Mouse (Mus musculus): ENCODE measurements around the gene Gaa.
"Not testable (repeated sequence)": the region's sequence is repeated elsewhere in the genome, so short reads cannot be mapped to it uniquely, and the experiment has no call there.

Gaa gene

GRCm38 (mm10) chr11:119267768-119268556 lies at the start of gene Gaa:
Gene Gaa, plus strand, starts transcription at chr11:119267887.
- DNase-seq = peak; percentile 92 to 95

- DNase-seq = peak; percentile 93
Observed at GRCm38 (mm10) chr11:119219816-119220465, 47.7 kb upstream of the Gaa start.

GRCm38 (mm10) chr11:119221812-119222510 lies 45.7 kb upstream of the Gaa start:
- no peak for DNase-seq

GRCm38 (mm10) chr11:119223124-119223890 lies 44.4 kb upstream of the Gaa start:
- DNase-seq = no peak

- DNase-seq = no peak
Observed at GRCm38 (mm10) chr11:119224926-119225325, 42.8 kb upstream of the Gaa start.

- no peak for DNase-seq
Observed at GRCm38 (mm10) chr11:119225634-119226033, 42.1 kb upstream of the Gaa start.

GRCm38 (mm10) chr11:119227591-119227990 lies 40.1 kb upstream of the Gaa start:
- DNase-seq = no peak

GRCm38 (mm10) chr11:119228091-119228781 lies 39.5 kb upstream of the Gaa start, which contains the start of the genes Tbc1d16 and Ccdc40:
Gene Tbc1d16, minus strand, starts transcription at chr11:119228499.
Gene Ccdc40, plus strand, starts transcription at chr11:119228572.
- DNase-seq = peak; percentile 41 to 55

- peak; percentile 51 to 65 for DNase-seq
Observed at GRCm38 (mm10) chr11:119228846-119229626, 38.7 kb upstream of the Gaa start.

GRCm38 (mm10) chr11:119234770-119235169 lies 32.9 kb upstream of the Gaa start:
- DNase-seq = no peak

GRCm38 (mm10) chr11:119235596-119235995 lies 32.1 kb upstream of the Gaa start:
- DNase-seq = peak in 1 of 2 experiments; percentile 75

- DNase-seq = no peak
Observed at GRCm38 (mm10) chr11:119236354-119236753, 31.3 kb upstream of the Gaa start.

- no peak for DNase-seq
Observed at GRCm38 (mm10) chr11:119237007-119237406, 30.7 kb upstream of the Gaa start.

- DNase-seq = no peak
Observed at GRCm38 (mm10) chr11:119237568-119238304, 30.0 kb upstream of the Gaa start.

GRCm38 (mm10) chr11:119238305-119238721 lies 29.4 kb upstream of the Gaa start:
- peak; percentile 48 to 58 for DNase-seq

GRCm38 (mm10) chr11:119239480-119239879 lies 28.2 kb upstream of the Gaa start:
- no peak for DNase-seq

GRCm38 (mm10) chr11:119245543-119245942 lies 22.1 kb upstream of the Gaa start:
- DNase-seq = not testable (repeated sequence)

- DNase-seq = peak; percentile 60 to 68
Observed at GRCm38 (mm10) chr11:119249011-119249410, 18.7 kb upstream of the Gaa start.

GRCm38 (mm10) chr11:119250998-119251397 lies 16.7 kb upstream of the Gaa start:
- DNase-seq = no peak

- no peak for DNase-seq
Observed at GRCm38 (mm10) chr11:119252854-119253541, 14.7 kb upstream of the Gaa start.

All from kidney, adult 8-10 months (tissue).